Mouse (Mus musculus): Measurements from ENCODE around the gene Slc9a8. TPM values are rescaled to one million over a fixed set of nuclear protein-coding genes. Genes with fewer than 3 reads are reported as not detected.

Gene Slc9a8
- polyA plus RNA-seq, 1 experiment = 31.9 TPM

GRCm38 (mm10) chr2:167445911-167446780 is 24.6 kb downstream of the Slc9a8 start:
- DNase-seq (ENCODE audit: low read depth, low spot score) = no peak
- 68% methylated on average over 20 of the region's 20 CpGs for WGBS

GRCm38 (mm10) chr2:167447207-167447606 is 25.7 kb downstream of the Slc9a8 start:
- DNase-seq (ENCODE audit: low read depth, low spot score) = no peak
- WGBS = 97% methylated on average over 7 of the region's 7 CpGs

GRCm38 (mm10) chr2:167447629-167448028 is 26.1 kb downstream of the Slc9a8 start:
- no peak for DNase-seq (ENCODE audit: low read depth, low spot score)
- WGBS = 93% methylated on average over 8 of the region's 8 CpGs

GRCm38 (mm10) chr2:167449331-167450275 is 28.1 kb downstream of the Slc9a8 start:
- DNase-seq (ENCODE audit: low read depth, low spot score) = no peak
- 91% methylated on average over 21 of the region's 21 CpGs for WGBS

- no peak for DNase-seq (ENCODE audit: low read depth, low spot score)
- 85% methylated on average over 8 of the region's 8 CpGs for WGBS
Measured at GRCm38 (mm10) chr2:167450647-167451046, 29.1 kb downstream of the Slc9a8 start.

DNA sequence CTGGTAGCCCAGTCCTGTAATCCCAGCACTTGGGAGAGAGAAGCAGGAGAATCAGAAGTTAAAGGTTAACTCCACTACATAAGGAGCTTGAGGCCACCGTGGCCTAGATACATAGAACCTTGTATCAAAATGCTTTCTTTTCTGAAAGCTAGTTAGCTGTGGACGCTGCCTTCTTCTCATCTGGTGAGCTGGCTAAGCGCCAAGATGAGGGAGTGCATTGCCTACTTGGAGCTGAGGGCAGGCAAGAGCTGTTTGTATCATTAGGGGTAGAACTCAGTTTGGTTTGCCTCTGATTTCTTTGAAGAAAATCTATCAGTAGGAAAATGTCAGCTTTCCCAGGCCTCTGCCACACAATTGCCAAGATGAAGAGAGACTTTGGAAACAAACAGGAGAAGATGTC is 32.3 kb downstream of the Slc9a8 start:
- no peak for DNase-seq (ENCODE audit: low read depth, low spot score)
- WGBS = 44% methylated on average over 3 of the region's 3 CpGs

DNA sequence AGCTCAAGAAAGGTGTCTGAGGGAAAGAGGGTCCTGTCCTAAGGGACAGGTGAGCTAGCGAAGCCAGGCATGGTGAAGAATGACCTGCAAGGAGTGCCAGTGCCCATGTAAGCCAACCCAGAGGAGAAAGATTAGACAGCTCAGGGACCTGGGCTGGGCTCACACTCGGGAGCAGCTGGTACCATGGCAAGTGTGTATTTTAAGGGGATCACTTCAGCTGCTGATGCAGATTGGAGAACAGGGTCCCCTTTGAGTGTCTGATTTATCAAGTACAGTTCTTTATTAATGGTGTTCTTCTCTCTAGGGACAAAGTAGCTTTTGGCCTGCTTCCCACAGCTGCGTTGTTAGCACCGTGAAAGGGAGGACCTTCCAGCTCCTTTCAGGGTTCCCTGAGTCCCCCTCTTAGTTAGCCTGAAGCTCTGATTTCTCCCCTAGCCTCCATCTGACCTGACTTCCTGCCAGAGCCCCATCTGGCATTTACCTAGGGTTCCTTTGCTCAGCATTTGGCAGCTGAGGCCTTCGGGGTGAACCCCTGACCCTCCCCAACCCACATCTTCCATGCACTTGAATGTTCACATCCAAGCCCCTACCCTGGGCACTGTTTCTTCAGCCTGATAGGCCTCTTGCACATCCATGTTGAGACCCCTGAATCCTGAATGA is 35.0 kb downstream of the Slc9a8 start:
- DNase-seq (ENCODE audit: low read depth, low spot score) = no peak
- 87% methylated on average over 5 of the region's 5 CpGs for WGBS

- 84% methylated on average over 9 of the region's 9 CpGs for WGBS
- no peak for DNase-seq (ENCODE audit: low read depth, low spot score)
Measured at GRCm38 (mm10) chr2:167457213-167457612, 35.7 kb downstream of the Slc9a8 start.

GRCm38 (mm10) chr2:167458548-167458947 is 37.0 kb downstream of the Slc9a8 start:
- DNase-seq (ENCODE audit: low read depth, low spot score) = no peak
- 91% methylated on average over 3 of the region's 3 CpGs for WGBS

GRCm38 (mm10) chr2:167459071-167459865 is 37.8 kb downstream of the Slc9a8 start:
- DNase-seq (ENCODE audit: low read depth, low spot score) = no peak
- 95% methylated on average over 6 of the region's 6 CpGs for WGBS

DNA sequence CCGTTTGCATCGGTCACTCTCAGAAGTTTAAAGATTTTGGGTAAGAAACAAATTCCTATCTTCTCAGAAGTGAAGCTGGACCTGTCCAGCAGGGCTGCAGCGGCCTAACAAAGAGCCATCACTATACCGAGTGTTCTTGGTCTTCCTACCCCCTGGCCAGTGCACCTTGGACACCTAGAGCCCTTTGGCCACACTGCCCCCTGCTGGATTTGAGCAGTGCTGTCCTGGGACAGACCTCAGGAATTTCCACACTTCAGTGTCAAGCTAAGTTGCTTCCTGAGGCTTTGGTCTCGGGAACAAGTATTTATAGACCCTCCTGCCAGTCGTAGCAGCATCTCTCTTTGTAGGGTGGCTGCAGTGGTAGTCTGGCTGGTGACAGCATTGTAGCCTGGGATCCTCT is 41.4 kb downstream of the Slc9a8 start:
- peak; percentile 55 for DNase-seq (ENCODE audit: low read depth, low spot score)
- 45% methylated on average over 6 of the region's 6 CpGs for WGBS

DNA sequence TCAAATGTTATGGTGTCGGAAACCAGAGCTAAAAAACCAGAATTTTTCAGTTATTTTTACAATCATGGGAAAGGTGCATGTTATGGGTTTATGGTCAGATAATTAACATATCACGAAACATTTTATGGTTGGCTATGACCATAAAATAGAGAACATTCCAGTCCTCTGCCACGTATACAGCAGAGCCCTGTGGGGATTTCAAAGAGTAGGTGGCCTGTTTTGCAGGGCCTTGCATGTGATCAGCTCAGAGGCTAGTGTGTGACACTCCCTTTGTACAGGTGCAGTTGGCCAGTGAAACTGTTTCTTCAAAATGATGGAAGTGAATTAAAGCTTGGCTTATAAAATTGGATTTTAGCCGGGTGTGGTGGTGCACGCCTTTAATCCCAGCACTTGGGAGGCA is 42.3 kb downstream of the Slc9a8 start:
- peak; percentile 54 for DNase-seq (ENCODE audit: low read depth, low spot score)
- WGBS = 36% methylated on average over 5 of the region's 5 CpGs

- no peak for DNase-seq (ENCODE audit: low read depth, low spot score)
- 90% methylated on average over 3 of the region's 3 CpGs for WGBS
Measured at GRCm38 (mm10) chr2:167465951-167466350, 44.4 kb downstream of the Slc9a8 start.

DNA sequence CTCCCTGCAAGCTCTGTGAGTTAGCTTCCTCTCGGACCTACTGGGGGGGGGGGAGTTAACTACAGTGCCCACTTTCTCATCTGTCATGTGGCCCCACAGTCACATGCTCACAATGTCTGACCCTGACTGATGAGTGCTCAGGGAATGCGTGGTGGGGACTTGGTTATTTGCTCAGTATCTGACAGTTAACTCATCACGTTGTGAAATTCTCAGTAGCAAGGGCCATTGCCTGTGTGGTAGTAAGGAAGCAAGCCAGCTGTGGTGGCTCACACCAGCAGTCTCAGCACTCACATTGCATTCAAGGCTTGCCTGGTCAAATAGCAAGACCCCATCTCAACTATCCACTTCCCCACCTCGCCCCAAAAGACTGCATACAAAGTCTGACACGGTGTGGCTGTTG is 45.7 kb downstream of the Slc9a8 start:
- DNase-seq (ENCODE audit: low read depth, low spot score) = no peak
- WGBS = 75% methylated on average over 5 of the region's 5 CpGs

DNA sequence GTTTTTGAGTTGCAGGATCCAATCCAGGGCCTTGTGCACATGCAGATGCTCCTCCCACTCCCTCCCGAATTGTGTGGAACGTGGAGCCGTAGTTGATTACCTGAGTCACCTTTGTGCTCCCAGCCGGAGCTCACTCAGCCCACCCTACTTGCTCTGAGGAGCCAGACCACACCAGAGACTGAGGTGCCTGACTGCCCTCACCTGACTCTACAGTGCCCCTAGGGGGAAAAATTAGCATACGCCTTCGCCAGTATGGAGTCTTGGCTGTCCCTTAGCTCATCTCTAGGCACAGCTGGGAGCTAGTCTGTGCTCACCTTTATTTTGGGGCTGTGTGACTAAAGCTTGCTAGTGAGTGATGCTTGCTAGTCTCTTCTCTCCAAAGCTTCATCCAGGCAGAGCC is 46.9 kb downstream of the Slc9a8 start:
- WGBS = 90% methylated on average over 6 of the region's 6 CpGs
- no peak for DNase-seq (ENCODE audit: low read depth, low spot score)

DNA sequence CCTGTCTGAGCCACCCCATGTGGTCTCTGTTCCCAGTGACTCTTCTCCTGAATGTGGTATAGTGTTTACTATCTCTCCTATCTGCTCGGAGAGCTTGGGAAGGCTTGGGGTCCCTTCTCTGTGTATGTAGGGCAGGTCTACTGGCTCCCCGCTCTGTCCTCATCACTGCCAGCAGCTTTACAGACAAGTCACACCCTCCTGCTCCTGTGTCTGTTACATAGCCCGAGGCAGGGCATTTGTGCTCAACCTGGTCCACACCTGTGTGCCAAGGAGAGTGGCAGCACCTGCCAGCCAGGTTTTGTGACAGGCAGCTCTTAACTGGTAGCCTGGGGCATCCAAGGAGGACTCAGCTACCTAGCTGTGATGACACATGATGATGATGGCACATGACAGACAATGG is 49.1 kb downstream of the Slc9a8 start:
- DNase-seq (ENCODE audit: low read depth, low spot score) = no peak
- 47% methylated on average over 3 of the region's 3 CpGs for WGBS

DNA sequence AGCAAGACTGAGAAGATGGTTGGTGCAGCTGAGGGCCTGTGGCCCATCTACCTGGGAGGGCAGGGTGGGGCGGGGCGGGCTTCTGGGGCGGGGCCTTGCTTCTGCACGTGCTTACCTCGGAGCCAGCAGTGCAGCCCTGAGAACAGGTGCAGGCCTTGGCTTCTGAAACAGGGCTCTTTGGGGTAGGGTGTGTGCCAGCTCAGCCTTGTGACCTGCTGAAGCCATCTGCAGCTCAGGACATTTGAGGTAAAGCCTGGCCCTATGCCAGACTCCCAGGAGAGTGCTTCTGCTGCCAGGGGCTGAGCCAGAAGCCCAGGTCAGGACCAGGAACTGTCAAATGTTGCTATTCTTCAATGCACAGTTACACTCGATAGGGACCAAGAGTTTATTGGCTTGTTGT is 50.1 kb downstream of the Slc9a8 start:
- 21% methylated on average over 6 of the region's 6 CpGs for WGBS
- no peak for DNase-seq (ENCODE audit: low read depth, low spot score)

DNA sequence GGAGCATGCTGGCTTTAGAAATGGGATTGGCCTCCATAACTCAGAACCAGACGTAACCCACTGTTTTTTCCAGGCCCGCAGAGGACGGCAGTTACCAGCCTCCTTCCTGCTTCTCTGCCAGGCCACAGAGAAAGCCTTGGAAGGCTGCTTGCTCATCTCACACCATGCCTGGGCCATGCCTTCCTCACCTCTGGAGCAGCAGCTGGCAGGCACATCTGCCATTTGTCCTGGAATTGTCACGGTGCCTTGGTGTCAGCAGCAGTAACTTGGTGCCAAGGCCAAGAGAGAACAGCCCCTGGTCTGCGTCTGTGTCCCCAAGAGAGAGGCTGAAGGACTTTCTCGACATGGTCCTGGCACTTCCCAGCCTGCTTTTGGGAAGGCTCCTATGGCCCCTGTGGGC is 52.7 kb downstream of the Slc9a8 start:
- DNase-seq (ENCODE audit: low read depth, low spot score) = no peak
- 85% methylated on average over 6 of the region's 6 CpGs for WGBS

DNA sequence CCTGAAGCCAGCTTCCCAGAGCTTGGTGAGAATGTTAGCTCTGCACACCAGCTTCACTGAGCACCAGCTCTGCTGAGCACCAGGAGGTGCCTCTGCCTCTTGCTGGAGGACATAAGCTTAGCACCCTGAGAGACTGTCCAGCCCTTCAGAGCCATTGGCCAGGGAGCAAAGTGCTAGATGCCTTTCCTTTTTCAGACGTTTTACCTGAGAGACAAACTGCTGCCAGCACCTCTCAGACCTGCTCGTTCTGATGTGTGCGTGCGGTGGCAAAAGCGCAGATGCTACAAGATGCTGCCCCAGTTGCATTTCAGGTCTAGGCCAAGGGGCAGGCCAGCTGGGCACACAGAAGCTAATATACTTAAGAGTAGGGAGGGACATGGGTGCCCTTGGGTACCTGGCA is 54.1 kb downstream of the Slc9a8 start:
- 79% methylated on average over 5 of the region's 5 CpGs for WGBS
- DNase-seq (ENCODE audit: low read depth, low spot score) = no peak
